Mouse (Mus musculus) hindbrain, embryonic 13.5 days (tissue): ENCODE data around the gene Jag2. TPM values are rescaled to one million over a fixed set of nuclear protein-coding genes. Genes with fewer than 3 reads are reported as not detected.

ENCODE experiments used
- ATAC-seq: fragments of 200-750 bp; cut with Nextera tagmentation; 2 replicates; pipeline ENCODE4 v1.8.0; 2017; ENCODE audit warnings: moderate TSS enrichment; ENCODE audit not compliant: low FRiP score
- H3K27ac ChIP-seq: fragments of 300-500 bp; sonication (generic); 2 replicates; pipeline ENCODE4 v1.5.1; 2015; ENCODE audit warnings: inconsistent platforms, mild to moderate bottlenecking, moderate library complexity
- H3K27me3 ChIP-seq: fragments of 300-500 bp; sonication (generic); 2 replicates; pipeline ENCODE4 v1.6.1; 2015; ENCODE audit warnings: mild to moderate bottlenecking, inconsistent platforms
- H3K36me3 ChIP-seq: fragments of 300-500 bp; sonication (generic); 2 replicates; pipeline ENCODE4 v1.6.1; 2015; ENCODE audit warnings: mild to moderate bottlenecking, inconsistent platforms
- H3K4me1 ChIP-seq: fragments of 300-500 bp; sonication (generic); replicated peaks from 2 replicates; pipeline ENCODE4 v1.6.1; 2015; ENCODE audit warnings: inconsistent platforms
- H3K4me2 ChIP-seq: fragments of 300-500 bp; sonication (generic); 2 replicates; pipeline ENCODE4 v1.6.1; 2015; ENCODE audit warnings: inconsistent platforms, mild to moderate bottlenecking, moderate library complexity
- H3K4me3 ChIP-seq: fragments of 300-500 bp; sonication (generic); 2 replicates; pipeline ENCODE4 v1.5.1; 2015; ENCODE audit warnings: mild to moderate bottlenecking, inconsistent platforms
- H3K9ac ChIP-seq: fragments of 300-500 bp; sonication (generic); 2 replicates; pipeline ENCODE4 v1.6.1; 2015; ENCODE audit warnings: mild to moderate bottlenecking, inconsistent platforms
- H3K9me3 ChIP-seq: fragments of 300-500 bp; sonication (generic); 2 replicates; pipeline ENCODE4 v1.6.1; 2016; ENCODE audit warnings: inconsistent platforms
- WGBS: fragments of 180-500 bp; shearing (Covaris S2); methylation state at CpG from one replicate; pipeline ENCODE4 v1.1.7; 2015; 5-methylcytosine and 5-hydroxymethylcytosine counted together
- polyA plus RNA-seq: library from polyadenylated mRNA; unstranded; fragments of >200 nt; fragmentation: Nextera tagmentation; extraction: Ambion mirVana; gene quantifications from 2 replicates; pipeline ENCODE4 v1.2.1, GENCODE M21; 2015

Jag2 gene
- polyA plus RNA-seq, 1 experiment from 2014 or later = 8.4 TPM

GRCm38 (mm10) chr12:112952926-112953565 lies 23.5 kb upstream of the Jag2 start:
- Histone ChIP-seq H3K4me3 (no peak overlapping the region), H3K4me1 (peaks cover 29% of the 10 kb centered on the region), H3K36me3 (peaks cover 15% of the 10 kb centered on the region; the same call in 1 of the 2 replicates), H3K9me3 (no peaks in the 10 kb centered on the region), H3K9ac (no peak overlapping the region), H3K4me2 (no peak overlapping the region), H3K27ac (0 out of 2 replicates have a peak overlapping the region, but pooled peaks have one; percentile 13), H3K27me3 (no peaks in the 10 kb centered on the region)
- 79% methylated on average over 3 of the region's 3 CpGs for WGBS
- ATAC-seq = no peak

GRCm38 (mm10) chr12:112952433-112952832 lies 22.9 kb upstream of the Jag2 start:
- H3K9me3 ChIP-seq = no peaks in the 10 kb centered on the region
- H3K27me3 ChIP-seq = no peaks in the 10 kb centered on the region
- peaks cover 9% of the 10 kb centered on the region; the same call in 1 of the 2 replicates for H3K36me3 ChIP-seq
- no peak overlapping the region for H3K4me2 ChIP-seq
- H3K9ac ChIP-seq = no peak overlapping the region
- H3K27ac ChIP-seq = 0 out of 2 replicates have a peak overlapping the region, but pooled peaks have one; percentile 95
- H3K4me3 ChIP-seq = no peak overlapping the region
- 90% methylated on average over 8 of the region's 8 CpGs for WGBS
- no peak for ATAC-seq
- H3K4me1 ChIP-seq = peaks cover 29% of the 10 kb centered on the region

DNA sequence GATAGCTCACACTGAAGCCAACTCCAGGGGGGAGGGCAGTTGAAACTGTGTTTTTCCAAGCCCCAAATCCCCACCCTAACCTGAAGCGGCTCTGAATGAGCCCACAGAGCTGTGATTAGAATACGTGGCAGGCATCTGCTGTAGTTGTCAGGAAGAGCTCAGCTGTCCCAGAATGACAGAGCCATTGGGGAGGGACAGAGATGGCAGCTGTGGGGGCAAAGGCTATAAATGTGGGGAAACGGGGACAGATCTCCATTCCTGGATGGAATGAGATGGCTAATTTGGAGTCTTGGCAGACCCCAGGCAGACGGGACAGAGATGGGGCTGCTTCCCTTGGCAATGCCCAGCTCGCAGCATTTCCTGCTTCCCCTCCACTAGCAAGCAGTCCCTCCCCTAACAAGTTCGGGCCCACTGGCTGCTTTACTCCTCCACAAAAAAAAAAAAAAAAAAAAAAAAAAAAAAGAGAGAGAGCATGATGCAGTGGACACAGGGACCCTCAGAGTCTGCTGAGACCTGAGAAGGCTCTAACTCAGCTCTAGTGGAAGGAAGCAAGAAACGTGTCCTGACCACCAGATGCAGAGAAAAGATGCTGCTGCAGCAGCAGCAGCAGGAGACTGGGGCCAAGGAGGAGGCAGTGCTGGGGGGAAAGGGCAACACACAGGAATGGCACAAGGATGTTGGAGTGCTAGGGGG lies 21.7 kb upstream of the Jag2 start:
- no peaks in the 10 kb centered on the region for H3K27me3 ChIP-seq
- H3K9ac ChIP-seq = peak overlapping the region; percentile 89
- H3K4me1 ChIP-seq = peaks cover 29% of the 10 kb centered on the region
- WGBS = 24% methylated on average over 7 of the region's 7 CpGs
- H3K27ac ChIP-seq = peak overlapping the region; percentile 95
- H3K36me3 ChIP-seq = no peaks in the 10 kb centered on the region
- H3K9me3 ChIP-seq = no peaks in the 10 kb centered on the region
- ATAC-seq = no peak
- peak overlapping the region; percentile 85 for H3K4me2 ChIP-seq
- no peak overlapping the region for H3K4me3 ChIP-seq

DNA sequence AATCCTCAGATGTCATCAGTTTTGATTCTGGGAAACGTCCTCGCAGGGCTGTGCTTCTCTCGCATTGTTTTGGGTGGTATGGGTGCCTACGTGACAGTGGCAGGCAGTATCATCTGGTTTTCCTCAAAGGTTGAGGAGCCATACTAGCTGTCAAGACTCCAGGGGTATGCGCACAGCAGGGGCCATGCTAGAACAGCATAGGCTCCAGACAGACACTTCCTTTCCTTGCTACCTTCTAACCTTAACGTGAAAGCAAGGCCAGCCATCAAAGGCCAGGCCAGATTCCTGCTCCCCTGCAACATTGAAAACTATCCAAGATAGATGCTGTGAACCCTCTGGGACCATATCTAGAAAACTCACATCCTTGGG lies 21.2 kb upstream of the Jag2 start:
- Histone ChIP-seq H3K36me3 (no peaks in the 10 kb centered on the region), H3K9ac (peak overlapping the region; percentile 89), H3K27me3 (no peaks in the 10 kb centered on the region), H3K4me1 (peaks cover 29% of the 10 kb centered on the region), H3K27ac (peak overlapping the region; percentile 95), H3K9me3 (no peaks in the 10 kb centered on the region), H3K4me3 (peak overlapping the region; percentile 59), H3K4me2 (peak overlapping the region; percentile 85)
- peak; percentile 57 for ATAC-seq
- WGBS = 8% methylated on average over 6 of the region's 6 CpGs

DNA sequence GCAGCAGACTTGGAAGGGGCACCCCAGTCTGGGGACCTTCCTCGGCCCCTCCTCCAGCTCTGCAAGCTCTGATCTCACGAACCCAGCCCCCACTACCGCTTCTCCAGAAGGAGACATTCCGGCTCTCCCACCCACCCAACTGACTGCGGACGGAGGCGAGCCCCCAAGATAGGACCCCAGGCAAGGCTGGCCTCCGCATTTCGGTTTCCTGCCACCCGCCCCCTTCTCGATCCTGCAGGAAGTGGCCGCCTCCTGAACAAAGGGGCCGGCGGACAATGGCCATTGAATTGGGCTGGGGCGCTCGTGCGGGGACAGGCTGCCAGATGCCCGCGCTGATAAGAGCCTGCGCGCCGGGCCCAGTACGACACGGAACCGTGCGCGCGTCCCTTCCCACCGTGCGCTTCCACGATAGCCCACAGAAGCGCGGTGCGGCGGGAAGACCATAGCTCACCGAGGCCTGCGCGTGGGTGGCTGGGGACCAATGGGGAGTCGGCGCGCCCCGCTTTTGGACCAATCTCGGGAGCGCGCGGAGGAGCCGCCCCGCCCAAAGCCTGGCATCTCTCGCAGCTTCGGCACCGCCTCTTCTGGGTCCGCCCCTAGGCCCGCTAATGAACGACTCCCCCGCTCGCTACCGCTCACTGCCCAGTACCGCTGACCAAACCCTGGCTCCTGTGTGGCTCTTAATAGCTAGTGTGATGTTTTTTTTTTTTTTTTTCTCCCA lies 20.6 kb upstream of the Jag2 start:
- H3K27ac ChIP-seq = peak overlapping the region; percentile 95
- no peaks in the 10 kb centered on the region for H3K36me3 ChIP-seq
- WGBS = under 1% methylated on average over 53 of the region's 58 CpGs
- H3K9me3 ChIP-seq = no peaks in the 10 kb centered on the region
- no peaks in the 10 kb centered on the region for H3K27me3 ChIP-seq
- H3K9ac ChIP-seq = peak overlapping the region; percentile 89
- H3K4me2 ChIP-seq = peak overlapping the region; percentile 85
- ATAC-seq = peak; percentile 91
- peaks cover 29% of the 10 kb centered on the region for H3K4me1 ChIP-seq
- H3K4me3 ChIP-seq = peak overlapping the region; percentile 59

- Histone ChIP-seq H3K4me1 (peaks cover 31% of the 10 kb centered on the region), H3K4me3 (no peak overlapping the region), H3K36me3 (no peaks in the 10 kb centered on the region), H3K27ac (no peak overlapping the region), H3K9ac (no peak overlapping the region), H3K9me3 (no peaks in the 10 kb centered on the region), H3K4me2 (no peak overlapping the region), H3K27me3 (peaks cover 5% of the 10 kb centered on the region; the same call in 1 of the 2 replicates)
- no peak for ATAC-seq
- 25% methylated on average over 4 of the region's 4 CpGs for WGBS
Measured at GRCm38 (mm10) chr12:112947307-112947706, 17.7 kb upstream of the Jag2 start.

GRCm38 (mm10) chr12:112943669-112944068 lies 14.1 kb upstream of the Jag2 start:
- Histone ChIP-seq H3K36me3 (no peaks in the 10 kb centered on the region), H3K4me3 (no peak overlapping the region), H3K9me3 (no peaks in the 10 kb centered on the region), H3K27me3 (peaks cover 5% of the 10 kb centered on the region; the same call in 1 of the 2 replicates), H3K4me1 (peaks cover 36% of the 10 kb centered on the region), H3K27ac (no peak overlapping the region), H3K9ac (no peak overlapping the region), H3K4me2 (no peak overlapping the region)
- ATAC-seq = no peak
- 98% methylated on average over 2 of the region's 2 CpGs for WGBS

DNA sequence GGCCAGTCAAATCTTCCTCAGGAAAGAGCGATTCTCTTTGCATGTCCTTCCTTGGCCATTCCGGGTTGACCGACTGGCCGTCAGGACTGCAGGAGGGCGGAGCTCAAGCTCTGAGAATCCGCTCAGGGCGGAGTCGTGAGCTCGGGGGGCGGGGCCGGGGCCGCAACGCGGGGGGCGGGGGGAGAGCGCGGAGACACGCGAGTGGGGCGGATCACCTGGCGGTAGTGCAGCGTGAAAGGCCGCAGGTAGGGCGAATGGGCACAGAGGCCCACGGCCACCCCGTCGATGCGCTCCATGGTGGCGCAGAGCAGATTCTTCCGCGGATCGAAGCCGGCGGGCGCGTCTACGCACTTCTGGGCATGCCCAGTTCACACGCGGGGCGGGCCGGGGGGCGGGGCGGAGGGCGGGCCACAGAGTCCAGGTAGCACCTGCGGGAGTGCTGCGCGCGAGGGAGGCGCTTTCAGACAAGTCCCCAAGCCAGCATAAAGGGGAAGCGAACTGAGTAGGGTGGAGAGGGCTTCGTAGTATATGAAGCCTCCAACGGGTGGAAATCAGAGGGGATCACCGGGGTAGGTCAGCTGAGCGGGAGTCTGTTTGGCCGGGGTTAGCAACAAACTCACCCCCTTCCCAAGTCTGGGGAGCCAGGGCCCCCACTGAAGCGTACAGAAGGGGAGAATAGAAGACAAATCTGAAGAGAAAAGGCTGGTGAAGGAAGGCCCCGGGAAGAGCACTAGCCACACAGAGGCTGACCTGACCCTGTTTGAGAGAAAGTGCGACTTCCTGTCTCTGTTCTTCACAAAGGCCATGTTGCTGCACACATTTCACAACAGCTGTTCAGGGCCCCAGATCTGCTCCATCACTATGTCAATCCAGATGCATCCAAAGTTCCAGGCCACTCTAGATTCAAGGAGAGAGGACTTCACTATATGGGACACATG lies 12.5 kb upstream of the Jag2 start, which contains the start of gene Nudt14:
Gene Nudt14, minus strand, starts transcription at position 349 of the 938 bp plus-strand sequence.
- ATAC-seq = peak; percentile 77
- H3K9me3 ChIP-seq = no peaks in the 10 kb centered on the region
- H3K27ac ChIP-seq = peak within 1 kb of the TSS; percentile 80
- H3K9ac ChIP-seq = peak within 1 kb of the TSS; percentile 84
- H3K4me2 ChIP-seq = peak within 1 kb of the TSS; percentile 66
- 2% methylated on average over 56 of the region's 58 CpGs for WGBS
- H3K27me3 ChIP-seq = peaks cover 5% of the 10 kb centered on the region; the same call in 1 of the 2 replicates
- H3K4me1 ChIP-seq = peaks cover 47% of the 10 kb centered on the region
- peak within 1 kb of the TSS; percentile 64 for H3K4me3 ChIP-seq
- no peaks in the 10 kb centered on the region for H3K36me3 ChIP-seq

DNA sequence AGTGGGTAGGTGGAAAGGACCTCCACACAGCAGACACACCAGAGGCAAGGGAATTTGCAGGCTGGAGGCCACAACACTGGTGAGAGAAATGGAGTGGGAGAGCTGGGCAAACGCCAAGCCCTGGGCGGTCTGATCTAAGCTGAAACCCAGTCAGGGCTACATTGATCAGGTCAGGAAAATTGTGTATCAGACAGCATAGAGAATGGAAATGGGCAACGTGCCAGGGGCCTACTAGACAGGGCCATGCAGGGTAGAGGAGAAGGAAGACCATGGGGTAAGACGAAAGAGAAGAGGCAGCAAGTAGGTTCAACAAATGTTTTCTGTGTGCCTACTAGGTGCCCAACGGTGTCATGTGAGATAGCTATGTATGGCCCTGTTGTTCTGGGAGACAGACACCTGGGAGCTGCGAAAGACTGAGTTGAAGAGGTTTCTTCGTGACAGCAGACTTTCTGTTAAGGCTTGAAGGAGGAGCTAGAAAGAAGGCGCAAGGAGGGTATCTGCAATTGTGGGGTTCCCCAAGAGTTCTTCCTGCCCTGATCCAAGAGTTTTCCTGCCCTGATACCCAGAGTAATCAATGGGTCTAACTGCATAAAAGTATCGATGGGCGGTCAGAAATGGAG lies 11.7 kb upstream of the Jag2 start:
- Histone ChIP-seq H3K4me1 (peaks cover 47% of the 10 kb centered on the region), H3K4me3 (peak overlapping the region; percentile 64), H3K9ac (peak overlapping the region; percentile 84), H3K4me2 (peak overlapping the region; percentile 66), H3K36me3 (no peaks in the 10 kb centered on the region), H3K27ac (peak overlapping the region; percentile 80; the same call in 1 of the 2 replicates), H3K9me3 (no peaks in the 10 kb centered on the region), H3K27me3 (peaks cover 5% of the 10 kb centered on the region; the same call in 1 of the 2 replicates)
- WGBS = 44% methylated on average over 10 of the region's 10 CpGs
- peak; percentile 14; the same call in 1 of the 2 replicates for ATAC-seq

DNA sequence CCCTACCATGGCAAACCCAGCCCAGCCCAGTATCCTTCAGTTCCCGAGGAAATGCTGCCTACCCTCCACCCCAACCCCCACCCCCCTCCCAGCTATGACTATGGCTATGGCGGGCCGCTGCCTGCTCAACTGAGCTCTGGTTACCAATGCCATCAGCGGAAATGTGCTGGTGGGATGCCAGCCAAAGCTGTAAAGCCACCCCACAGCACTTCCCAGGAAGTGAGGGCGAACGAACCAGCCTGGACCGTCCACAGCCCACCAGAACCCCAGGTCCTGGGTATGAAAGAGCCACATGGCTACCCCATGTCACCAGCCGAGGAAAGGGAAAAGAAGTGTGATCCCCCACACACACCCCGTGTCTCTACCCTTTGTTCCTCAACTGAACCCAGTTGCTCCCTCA lies 11.1 kb upstream of the Jag2 start:
- Histone ChIP-seq H3K4me2 (peak overlapping the region; percentile 66), H3K4me1 (peaks cover 47% of the 10 kb centered on the region), H3K27ac (0 out of 2 replicates have a peak overlapping the region, but pooled peaks have one; percentile 80), H3K4me3 (no peak overlapping the region), H3K9ac (peak overlapping the region; percentile 84; the same call in 1 of the 2 replicates), H3K27me3 (peaks cover 5% of the 10 kb centered on the region; the same call in 1 of the 2 replicates), H3K9me3 (no peaks in the 10 kb centered on the region), H3K36me3 (no peaks in the 10 kb centered on the region)
- 82% methylated on average over 9 of the region's 9 CpGs for WGBS
- ATAC-seq = no peak

DNA sequence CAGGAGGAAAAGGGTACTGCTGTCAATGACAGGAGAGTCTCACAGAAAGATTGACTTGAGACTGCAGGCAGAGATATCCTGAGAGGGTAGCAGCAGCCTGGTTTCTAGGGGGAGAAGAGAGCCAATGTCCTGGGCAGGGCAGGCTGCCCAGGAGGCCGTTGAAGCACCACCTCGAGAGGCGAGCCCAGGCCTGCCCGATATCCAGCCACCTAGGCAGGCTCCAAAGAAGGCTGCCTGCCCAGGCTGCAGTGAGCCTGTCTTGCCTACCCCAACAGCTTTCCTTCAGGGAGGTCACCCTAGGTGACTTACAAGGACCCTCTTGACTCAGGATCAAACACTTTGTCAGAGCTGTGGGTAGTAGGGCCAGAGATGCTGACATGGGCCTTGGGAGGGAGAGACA lies 10.7 kb upstream of the Jag2 start:
- Histone ChIP-seq H3K9ac (peak overlapping the region; percentile 49), H3K27me3 (peaks cover 5% of the 10 kb centered on the region; the same call in 1 of the 2 replicates), H3K27ac (peak overlapping the region; percentile 18; the same call in 1 of the 2 replicates), H3K4me1 (peaks cover 47% of the 10 kb centered on the region), H3K9me3 (no peaks in the 10 kb centered on the region), H3K36me3 (no peaks in the 10 kb centered on the region), H3K4me2 (no peak overlapping the region), H3K4me3 (no peak overlapping the region)
- 80% methylated on average over 4 of the region's 4 CpGs for WGBS
- no peak for ATAC-seq
